Mouse (Mus musculus) heart, postnatal 0 days (tissue): ENCODE data around the gene Rpl36al. TPM values are rescaled to one million over a fixed set of nuclear protein-coding genes. Genes with fewer than 3 reads are reported as not detected.

Source experiments
- ATAC-seq: fragments of 200-750 bp; cut with Nextera tagmentation; 2 replicates; pipeline ENCODE4 v1.8.0; 2017; ENCODE audit warnings: low read depth, moderate number of reproducible peaks, moderate library complexity; ENCODE audit not compliant: insufficient read depth
- DNase-seq: peaks from one replicate; pipeline ENCODE4 v3.0.0-alpha.2; 2016; ENCODE audit warnings: low spot score
- H3K27ac ChIP-seq: fragments of 300-500 bp; sonication (generic); 2 replicates; pipeline ENCODE4 v1.5.1; 2014; ENCODE audit warnings: low read depth, mild to moderate bottlenecking
- H3K27me3 ChIP-seq: fragments of 300-500 bp; sonication (generic); 2 replicates; pipeline ENCODE4 v1.6.1; 2014; ENCODE audit warnings: low read length, mixed read lengths; ENCODE audit not compliant: control insufficient read depth, insufficient read depth
- H3K36me3 ChIP-seq: fragments of 300-500 bp; sonication (generic); replicated peaks from 2 replicates; pipeline ENCODE4 v1.6.1; 2014; ENCODE audit warnings: low read length, mixed read lengths; ENCODE audit not compliant: control insufficient read depth, insufficient read depth
- H3K4me1 ChIP-seq: fragments of 300-500 bp; sonication (generic); 2 replicates; pipeline ENCODE4 v1.6.1; 2014; ENCODE audit warnings: antibody characterized with exemption; ENCODE audit not compliant: control insufficient read depth, insufficient read depth
- H3K4me2 ChIP-seq: fragments of 300-500 bp; sonication (generic); 2 replicates; pipeline ENCODE4 v1.6.1; 2014; ENCODE audit warnings: low read depth, mild to moderate bottlenecking, low read length, moderate library complexity
- H3K4me3 ChIP-seq: fragments of 300-500 bp; sonication (generic); 2 replicates; pipeline ENCODE4 v1.5.1; 2014; ENCODE audit warnings: low read depth, low read length
- H3K9ac ChIP-seq: fragments of 300-500 bp; sonication (generic); replicated peaks from 2 replicates; pipeline ENCODE4 v1.6.1; 2014; ENCODE audit warnings: low read depth, low read length, mixed read lengths
- H3K9me3 ChIP-seq: fragments of 300-500 bp; sonication (generic); replicated peaks from 2 replicates; pipeline ENCODE4 v1.6.1; 2016; ENCODE audit warnings: low read length; ENCODE audit not compliant: control insufficient read depth
- CTCF ChIP-seq: IDR thresholded peaks from 2 replicates; pipeline ENCODE4 v1.5.1; 2016; ENCODE audit warnings: antibody characterized with exemption, control low read depth, low read depth
- EP300 ChIP-seq: IDR thresholded peaks from 2 replicates; pipeline ENCODE4 v1.6.1; 2016; ENCODE audit warnings: antibody characterized with exemption, low read depth
- WGBS: fragments of 180-500 bp; shearing (Covaris S2); extraction: QIAGEN DNeasy Blood & Tissue Kit; methylation state at CpG from one replicate; pipeline ENCODE4 v1.1.7; 2014; 5-methylcytosine and 5-hydroxymethylcytosine counted together
- polyA plus RNA-seq: library from polyadenylated mRNA; unstranded; fragments of >200 nt; fragmentation: Nextera tagmentation; extraction: Ambion mirVana; gene quantifications from 2 replicates; pipeline ENCODE4 v1.2.1, GENCODE M21; 2015
- total RNA-seq: library from RNA; depleted of rRNA; stranded (reverse); fragments of >200 nt; gene quantifications from 2 replicates; pipeline ENCODE4 v1.2.3, GENCODE M21; 2014; ENCODE audit warnings: low replicate concordance

The Rpl36al gene
- total and polyA plus RNA-seq, 2 experiments from 2014 or later, result 86.3 to 502 TPM

DNA sequence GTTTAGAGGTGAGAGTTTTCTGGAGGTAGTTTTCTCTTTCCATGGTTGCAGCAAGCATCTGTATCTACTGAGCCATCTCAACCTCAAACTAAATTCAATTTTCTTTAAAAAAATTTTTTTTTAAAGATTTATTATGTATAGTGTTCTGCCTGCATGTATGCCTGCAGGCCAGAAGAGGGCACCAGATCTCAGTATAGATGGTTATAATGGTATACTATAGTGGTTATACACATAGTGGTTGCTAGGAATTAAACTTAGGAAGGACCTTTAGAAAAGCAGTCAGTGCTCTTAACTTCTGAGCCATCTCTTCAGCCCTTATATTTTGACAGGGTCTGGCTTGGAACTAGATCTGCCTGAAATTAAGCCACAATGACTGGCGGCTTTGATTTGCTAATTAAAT, 6.6 kb upstream of the Rpl36al start:
- WGBS, result 100% methylated on average over 1 of the region's 1 CpGs
- no peaks in the 10 kb centered on the region for H3K9me3 ChIP-seq
- peak overlapping the region; percentile 47; the same call in 1 of the 2 replicates for H3K27ac ChIP-seq

DNA sequence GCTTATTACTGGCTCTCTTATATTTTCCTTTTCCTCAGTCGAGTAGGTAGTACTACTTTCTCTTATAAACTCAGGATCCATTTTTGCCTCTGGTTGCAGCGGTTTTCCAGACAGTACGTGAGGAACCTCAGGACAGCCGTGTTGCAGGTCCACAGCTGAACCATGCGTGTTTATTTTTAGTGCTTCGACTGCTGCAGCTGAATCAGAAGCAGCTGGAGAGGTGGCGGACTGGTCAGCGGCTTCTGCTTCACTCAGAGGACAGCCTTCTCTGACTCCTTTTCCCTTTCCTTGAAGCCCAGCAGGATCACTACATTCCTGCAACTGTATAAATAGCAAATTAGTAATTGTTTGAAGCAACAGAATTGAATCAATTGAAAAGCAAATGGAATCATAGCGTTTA, 6.2 kb upstream of the Rpl36al start:
- Histone ChIP-seq H3K27ac (peak overlapping the region; percentile 47), H3K4me3 (no peak overlapping the region), H3K9me3 (no peaks in the 10 kb centered on the region), H3K9ac (no peak overlapping the region), H3K4me2 (no peak overlapping the region), H3K27me3 (no peaks in the 10 kb centered on the region), H3K4me1 (peaks cover 16% of the 10 kb centered on the region), H3K36me3 (peaks cover 22% of the 10 kb centered on the region; the same call in 1 of the 2 replicates)
- no peak for TF ChIP-seq EP300
- no peak for TF ChIP-seq CTCF
- ATAC-seq (peak; percentile 57; the same call in 1 of the 2 replicates), DNase-seq (no peak)
- 47% methylated on average over 9 of the region's 9 CpGs for WGBS

More for the DNA sequence above, 6.6 kb upstream of the Rpl36al start:
- Histone ChIP-seq H3K36me3 (peaks cover 22% of the 10 kb centered on the region; the same call in 1 of the 2 replicates), H3K4me2 (no peak overlapping the region), H3K4me3 (no peak overlapping the region), H3K4me1 (peaks cover 12% of the 10 kb centered on the region), H3K9ac (no peak overlapping the region), H3K27me3 (no peaks in the 10 kb centered on the region)
- TF ChIP-seq EP300, result no peak
- TF ChIP-seq CTCF, result peak; percentile 36
- ATAC-seq (peak; percentile 41; the same call in 1 of the 2 replicates), DNase-seq (no peak)

DNA sequence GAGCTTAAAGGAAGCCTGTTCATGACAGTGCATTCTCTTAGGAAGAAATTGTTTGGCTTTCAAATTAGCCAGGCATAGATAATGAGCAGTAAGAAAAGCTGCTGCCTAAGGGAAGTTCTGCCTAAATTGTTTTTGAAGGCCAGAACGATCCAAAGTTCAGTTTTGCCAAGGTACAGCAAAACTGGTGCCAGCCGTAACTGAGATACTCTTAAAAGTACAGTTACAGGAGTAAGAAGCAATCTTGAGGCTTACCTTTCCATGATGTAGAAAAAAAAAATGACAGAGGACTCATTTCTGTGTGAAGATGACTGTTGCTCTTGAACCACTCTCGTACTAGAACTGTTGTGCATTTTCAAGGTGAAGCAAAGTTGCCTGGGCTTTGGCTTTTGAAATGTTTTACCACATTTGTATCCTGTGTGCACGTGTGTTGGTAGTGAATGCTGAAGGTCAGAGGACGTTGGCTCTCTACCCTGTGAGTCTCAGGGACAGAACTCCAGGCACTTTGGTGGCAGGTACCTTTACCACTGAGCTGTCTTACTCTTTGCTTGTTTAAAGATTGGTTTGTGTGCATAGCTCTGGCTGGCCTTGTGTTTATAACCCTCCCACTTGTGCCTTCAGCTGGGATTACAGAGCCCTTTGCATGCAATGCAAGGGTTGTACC, 3.1 kb upstream of the Rpl36al start:
- H3K36me3 ChIP-seq, result peaks cover 22% of the 10 kb centered on the region; the same call in 1 of the 2 replicates
- TF ChIP-seq CTCF (no peak), EP300 (no peak)
- no peak for ATAC-seq
- H3K27ac ChIP-seq, result 0 out of 2 replicates have a peak overlapping the region, but pooled peaks have one; percentile 20
- H3K9me3 ChIP-seq, result no peaks in the 10 kb centered on the region
- 50% methylated on average over 5 of the region's 5 CpGs for WGBS
- no peak for DNase-seq
- H3K27me3 ChIP-seq, result no peaks in the 10 kb centered on the region
- no peak overlapping the region for H3K4me2 ChIP-seq
- no peak overlapping the region for H3K4me3 ChIP-seq
- peaks cover 21% of the 10 kb centered on the region for H3K4me1 ChIP-seq
- H3K9ac ChIP-seq, result no peak overlapping the region

DNA sequence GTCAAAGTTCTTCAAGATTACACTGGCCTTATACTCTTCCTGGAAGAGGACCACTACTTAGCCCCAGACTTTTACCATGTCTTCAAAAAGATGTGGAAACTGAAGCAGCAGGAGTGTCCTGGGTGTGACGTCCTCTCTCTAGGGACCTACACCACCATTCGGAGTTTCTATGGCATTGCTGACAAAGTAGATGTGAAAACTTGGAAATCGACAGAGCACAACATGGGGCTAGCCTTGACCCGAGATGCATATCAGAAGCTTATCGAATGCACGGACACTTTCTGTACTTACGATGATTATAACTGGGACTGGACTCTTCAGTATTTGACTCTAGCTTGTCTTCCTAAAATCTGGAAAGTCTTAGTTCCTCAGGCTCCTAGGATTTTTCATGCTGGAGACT, 1.5 kb upstream of the Rpl36al start:
- no peak for ATAC-seq
- TF ChIP-seq CTCF (no peak), EP300 (no peak)

DNA sequence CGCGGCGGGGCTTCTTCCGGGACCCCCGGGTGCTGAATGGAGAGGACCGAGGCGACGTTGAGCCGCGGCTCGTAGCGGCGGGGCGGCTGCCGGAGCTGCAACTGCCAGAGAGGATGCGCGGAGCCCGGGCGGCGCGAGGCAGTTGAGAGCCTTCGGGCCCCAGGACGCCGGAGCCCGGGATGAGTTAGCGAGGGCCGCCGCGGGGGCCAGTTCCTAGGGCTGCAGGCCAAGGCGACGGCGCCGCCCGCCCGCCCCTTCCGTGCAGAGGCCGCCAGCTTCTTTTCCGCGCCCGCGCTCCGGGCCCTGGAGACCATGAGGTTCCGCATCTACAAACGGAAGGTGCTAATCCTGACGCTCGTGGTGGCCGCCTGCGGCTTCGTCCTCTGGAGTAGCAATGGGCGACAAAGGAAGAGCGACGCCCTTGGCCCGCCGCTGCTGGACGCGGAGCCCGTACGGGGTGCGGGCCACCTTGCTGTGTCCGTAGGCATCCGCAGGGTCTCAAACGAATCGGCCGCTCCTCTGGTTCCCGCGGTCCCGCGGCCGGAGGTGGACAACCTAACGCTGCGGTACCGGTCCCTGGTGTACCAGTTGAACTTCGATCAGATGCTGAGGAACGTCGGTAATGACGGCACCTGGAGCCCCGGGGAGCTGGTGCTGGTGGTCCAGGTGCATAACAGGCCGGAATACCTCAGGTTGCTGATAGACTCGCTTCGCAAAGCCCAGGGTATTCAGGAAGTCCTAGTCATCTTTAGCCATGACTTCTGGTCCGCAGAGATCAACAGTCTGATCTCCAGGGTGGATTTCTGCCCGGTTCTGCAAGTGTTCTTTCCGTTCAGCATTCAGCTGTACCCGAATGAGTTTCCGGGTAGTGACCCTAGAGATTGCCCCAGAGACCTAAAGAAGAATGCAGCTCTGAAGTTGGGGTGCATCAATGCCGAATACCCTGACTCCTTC, 736 bp upstream of the Rpl36al start:
- Histone ChIP-seq H3K36me3 (peaks cover 15% of the 10 kb centered on the region; the same call in 1 of the 2 replicates), H3K9ac (peak overlapping the region; percentile 85), H3K4me3 (peak overlapping the region; percentile 84), H3K4me2 (peak overlapping the region; percentile 97), H3K4me1 (peaks cover 21% of the 10 kb centered on the region), H3K27me3 (no peaks in the 10 kb centered on the region), H3K9me3 (no peaks in the 10 kb centered on the region), H3K27ac (peak overlapping the region; percentile 91)
- TF ChIP-seq EP300 (no peak), CTCF (no peak)
- under 1% methylated on average over 85 of the region's 86 CpGs for WGBS
- ATAC-seq, result peak; percentile 48
- DNase-seq, result peak; percentile 36

More for the DNA sequence above, 1.5 kb upstream of the Rpl36al start:
- Histone ChIP-seq H3K4me2 (peak overlapping the region; percentile 97), H3K9ac (peak overlapping the region; percentile 85), H3K4me3 (peak overlapping the region; percentile 84), H3K36me3 (peaks cover 19% of the 10 kb centered on the region; the same call in 1 of the 2 replicates), H3K4me1 (peaks cover 21% of the 10 kb centered on the region), H3K9me3 (no peaks in the 10 kb centered on the region), H3K27ac (no peak overlapping the region), H3K27me3 (no peaks in the 10 kb centered on the region)
- 58% methylated on average over 7 of the region's 7 CpGs for WGBS
- no peak for DNase-seq
